8 mouse cellular contexts compared by ENCODE assay signal in the genomic region with DNA sequence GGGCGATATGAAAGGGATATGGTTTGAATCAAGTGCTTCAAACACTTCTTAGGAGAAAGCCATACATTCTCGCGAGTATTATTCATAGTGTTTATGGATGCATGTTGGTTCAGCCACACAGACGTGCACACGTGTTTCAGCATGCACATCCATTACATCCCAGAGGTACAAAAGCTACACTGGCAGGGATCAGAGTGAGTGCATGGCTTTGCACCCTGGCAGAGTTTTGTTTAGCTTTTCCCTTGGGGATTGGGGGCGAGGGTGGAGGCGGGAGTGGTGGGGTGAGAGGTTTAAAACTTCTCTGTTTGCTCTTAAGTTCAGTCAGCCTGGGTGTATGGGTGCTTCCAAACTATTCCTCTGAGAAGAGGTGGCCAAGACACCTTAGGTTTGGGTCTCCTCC. TPM values are rescaled to one million over a fixed set of nuclear protein-coding genes. Genes with fewer than 3 reads are reported as not detected.
DNase-seq lines count a peak whose midpoint lies in the region; ATAC-seq and TF ChIP-seq lines count a peak whose summit lies in the region.

No protein-coding gene starts in this region.

- peak overlapping the region; percentile 85 for H3K4me2 ChIP-seq in kidney, embryonic 16.5 days (replicated peaks; ENCODE audit: low read depth, low read length)
- peak overlapping the region; percentile 91 for H3K4me2 ChIP-seq in embryonic facial prominence, embryonic 14.5 days (ENCODE audit: low read depth, low read length)
- peak overlapping the region; percentile 100 for H3K4me2 ChIP-seq in intestine, postnatal 0 days (replicated peaks; ENCODE audit: low read depth)
- H3K4me2 ChIP-seq in neural tube, embryonic 12.5 days (replicated peaks), result peak overlapping the region; percentile 95

- peak overlapping the region; percentile 80 for H3K4me3 ChIP-seq in kidney, embryonic 16.5 days (ENCODE audit: low read length)
- peak overlapping the region; percentile 74 for H3K4me3 ChIP-seq in embryonic facial prominence, embryonic 14.5 days (ENCODE audit: low read depth, low read length)
- peak overlapping the region; percentile 75 for H3K4me3 ChIP-seq in intestine, postnatal 0 days (ENCODE audit: low read depth, low read length)
- peak overlapping the region; percentile 63 for H3K4me3 ChIP-seq in neural tube, embryonic 12.5 days

- H3K27me3 ChIP-seq in kidney, embryonic 16.5 days (ENCODE audit: insufficient read depth, low read length), result peaks cover 25% of the 10 kb centered on the region
- peaks cover 10% of the 10 kb centered on the region for H3K27me3 ChIP-seq in embryonic facial prominence, embryonic 14.5 days (replicated peaks; ENCODE audit: control insufficient read depth, insufficient read depth, low read length)
- H3K27me3 ChIP-seq in intestine, postnatal 0 days (replicated peaks; ENCODE audit: control insufficient read depth, insufficient read depth, low read length), result no peaks in the 10 kb centered on the region
- H3K27me3 ChIP-seq in neural tube, embryonic 12.5 days (replicated peaks), result peaks cover 38% of the 10 kb centered on the region

- WGBS in kidney, embryonic 16.5 days, result 2% methylated on average over 7 of the region's 7 CpGs
- WGBS in embryonic facial prominence, embryonic 14.5 days, result under 1% methylated on average over 7 of the region's 7 CpGs
- WGBS in intestine, postnatal 0 days, result 8% methylated on average over 7 of the region's 7 CpGs
- WGBS in neural tube, embryonic 12.5 days, result 4% methylated on average over 7 of the region's 7 CpGs

- peak overlapping the region; percentile 90 for H3K9ac ChIP-seq in kidney, embryonic 16.5 days (replicated peaks; ENCODE audit: low read length)
- peak overlapping the region; percentile 80 for H3K9ac ChIP-seq in embryonic facial prominence, embryonic 14.5 days (ENCODE audit: low read depth, low read length)
- H3K9ac ChIP-seq in intestine, postnatal 0 days (ENCODE audit: low read depth, low read length), result peak overlapping the region; percentile 60; the same call in 1 of the 2 replicates
- H3K9ac ChIP-seq in neural tube, embryonic 12.5 days, result 0 out of 2 replicates have a peak overlapping the region, but pooled peaks have one; percentile 62

- DNase-seq in kidney, postnatal 14 days, result no peak
- DNase-seq in embryonic facial prominence, embryonic 14.5 days (ENCODE audit: low spot score), result peak; percentile 51
- no peak for DNase-seq in adrenal gland, adult 18-20 months (ENCODE audit: low spot score in 2 of 2)
- no peak for DNase-seq in testis, postnatal 10 days (ENCODE audit: low spot score)
- DNase-seq in cerebellum, adult 11-12 months, result no peak

- no peak for TF ChIP-seq CTCF in intestine, postnatal 0 days (IDR thresholded peaks at IDR 0.05; ENCODE audit: low read depth)

- H3K4me1 ChIP-seq in kidney, embryonic 16.5 days (ENCODE audit: insufficient read depth, low read length), result peaks cover 12% of the 10 kb centered on the region
- peaks cover 11% of the 10 kb centered on the region; the same call in 1 of the 2 replicates for H3K4me1 ChIP-seq in embryonic facial prominence, embryonic 14.5 days (ENCODE audit: control insufficient read depth, insufficient read depth, low read length)
- no peaks in the 10 kb centered on the region; the same call in 1 of the 2 replicates for H3K4me1 ChIP-seq in intestine, postnatal 0 days (replicated peaks; ENCODE audit: control insufficient read depth, insufficient read depth, low read length)
- H3K4me1 ChIP-seq in neural tube, embryonic 12.5 days, result peaks cover 18% of the 10 kb centered on the region

- H3K27ac ChIP-seq in kidney, embryonic 16.5 days (ENCODE audit: low read length), result no peak overlapping the region
- no peak overlapping the region for H3K27ac ChIP-seq in embryonic facial prominence, embryonic 14.5 days (replicated peaks; ENCODE audit: low read depth, low read length)
- H3K27ac ChIP-seq in intestine, postnatal 0 days (ENCODE audit: low read depth, low read length), result no peak overlapping the region
- H3K27ac ChIP-seq in neural tube, embryonic 12.5 days, result no peak overlapping the region

- ATAC-seq in kidney, embryonic 16.5 days (ENCODE audit: low FRiP score, low TSS enrichment), result no peak
- ATAC-seq in embryonic facial prominence, embryonic 14.5 days (ENCODE audit: low read depth), result peak; percentile 17; the same call in 1 of the 2 replicates
- ATAC-seq in intestine, postnatal 0 days, result no peak
- ATAC-seq in neural tube, embryonic 12.5 days (ENCODE audit: low FRiP score, low read depth), result no peak

- no peaks in the 10 kb centered on the region for H3K36me3 ChIP-seq in kidney, embryonic 16.5 days (ENCODE audit: insufficient read depth, low read length)
- H3K36me3 ChIP-seq in embryonic facial prominence, embryonic 14.5 days (ENCODE audit: control insufficient read depth, insufficient read depth, low read length), result no peaks in the 10 kb centered on the region
- H3K36me3 ChIP-seq in intestine, postnatal 0 days (ENCODE audit: control insufficient read depth, insufficient read depth), result no peaks in the 10 kb centered on the region
- no peaks in the 10 kb centered on the region for H3K36me3 ChIP-seq in neural tube, embryonic 12.5 days

- no peaks in the 10 kb centered on the region for H3K9me3 ChIP-seq in kidney, embryonic 16.5 days (ENCODE audit: low read length)
- H3K9me3 ChIP-seq in embryonic facial prominence, embryonic 14.5 days (ENCODE audit: control insufficient read depth, low read length), result no peaks in the 10 kb centered on the region
- H3K9me3 ChIP-seq in intestine, postnatal 0 days (ENCODE audit: control insufficient read depth), result no peaks in the 10 kb centered on the region
- no peaks in the 10 kb centered on the region for H3K9me3 ChIP-seq in neural tube, embryonic 12.5 days

RNA-seq across cellular contexts. Expression of a gene that starts 1.3 kb away (rescaled TPM):
- polyA plus RNA-seq in kidney, embryonic 16.5 days (2015; fragmentation: Nextera tagmentation; extraction: Ambion mirVana), result 9.8 and 10.5 TPM in 2 replicates
- polyA plus RNA-seq in embryonic facial prominence, embryonic 14.5 days (2014; fragmentation: Nextera tagmentation; extraction: Ambion mirVana), result 13.6 TPM in 2 replicates
- polyA plus RNA-seq in intestine, postnatal 0 days (2015; fragmentation: Nextera tagmentation; extraction: Ambion mirVana), result 3.3 and 3.7 TPM in 2 replicates
- 14.3 and 14.5 TPM in 2 replicates for polyA plus RNA-seq in neural tube, embryonic 12.5 days (2016; fragmentation: Nextera tagmentation; extraction: Ambion mirVana)
- total RNA-seq in adrenal gland, adult 18-20 months (2021), result 10 to 100 TPM; 11.0 to 12.5 TPM

RNA-seq across cellular contexts. Expression of a gene that starts 39.7 kb away (rescaled TPM):
- polyA plus RNA-seq in kidney, embryonic 16.5 days (2015; fragmentation: Nextera tagmentation; extraction: Ambion mirVana), result 12.7 and 14.6 TPM in 2 replicates
- 15.6 and 16.5 TPM in 2 replicates for polyA plus RNA-seq in embryonic facial prominence, embryonic 14.5 days (2014; fragmentation: Nextera tagmentation; extraction: Ambion mirVana)
- 83.6 and 84.5 TPM in 2 replicates for polyA plus RNA-seq in intestine, postnatal 0 days (2015; fragmentation: Nextera tagmentation; extraction: Ambion mirVana)
- 1.8 and 2.9 TPM in 2 replicates for polyA plus RNA-seq in neural tube, embryonic 12.5 days (2016; fragmentation: Nextera tagmentation; extraction: Ambion mirVana)
- total RNA-seq in adrenal gland, adult 18-20 months (2021), result under 1 TPM in 1 of 2 experiments, not detected in 1; 0.19 TPM
